Mouse (Mus musculus): ENCODE measurements at regions not wholly inside any gene's neighbourhood (a gene's known extent, or its start where the extent isn't known, plus 50 kb on each side); places are given as distances from the start of the nearest gene placed in this dataset.

- DNase-seq (ENCODE audit: extremely low spot score, low read depth, low spot score) = no peak
Measured at GRCm38 (mm10) chr16:7895786-7896185, 529.1 kb downstream of the Tmem114 start.

GRCm38 (mm10) chr16:7892799-7893198 lies 532.1 kb downstream of the Tmem114 start:
- no peak for DNase-seq (ENCODE audit: extremely low spot score, low read depth, low spot score)

- no peak for DNase-seq (ENCODE audit: extremely low spot score, low read depth, low spot score)
Measured at GRCm38 (mm10) chr16:7863406-7863805, 561.5 kb downstream of the Tmem114 start.

- no peak for DNase-seq (ENCODE audit: extremely low spot score, low read depth, low spot score)
Measured at GRCm38 (mm10) chr16:7839139-7839538, 585.8 kb downstream of the Tmem114 start.

GRCm38 (mm10) chr16:7831142-7831541 lies 593.8 kb downstream of the Tmem114 start:
- no peak for DNase-seq (ENCODE audit: extremely low spot score, low read depth, low spot score)

GRCm38 (mm10) chr16:7829939-7830650 lies 594.8 kb downstream of the Tmem114 start:
- DNase-seq (ENCODE audit: extremely low spot score, low read depth, low spot score) = no peak

- DNase-seq (ENCODE audit: extremely low spot score, low read depth, low spot score) = no peak
Measured at GRCm38 (mm10) chr16:7801161-7801560, 623.8 kb downstream of the Tmem114 start.

- no peak for DNase-seq (ENCODE audit: extremely low spot score, low read depth, low spot score)
Measured at GRCm38 (mm10) chr16:7797176-7797786, 627.7 kb downstream of the Tmem114 start.

- DNase-seq (ENCODE audit: extremely low spot score, low read depth, low spot score) = no peak
Measured at GRCm38 (mm10) chr16:7795561-7795960, 629.4 kb downstream of the Tmem114 start.

GRCm38 (mm10) chr16:7792521-7792920 lies 632.4 kb downstream of the Tmem114 start:
- DNase-seq (ENCODE audit: extremely low spot score, low read depth, low spot score) = no peak

- DNase-seq (ENCODE audit: extremely low spot score, low read depth, low spot score) = no peak
Measured at GRCm38 (mm10) chr16:7790260-7790659, 634.7 kb downstream of the Tmem114 start.

- DNase-seq (ENCODE audit: extremely low spot score, low read depth, low spot score) = no peak
Measured at GRCm38 (mm10) chr16:7788209-7788608, 636.7 kb downstream of the Tmem114 start.

- no peak for DNase-seq (ENCODE audit: extremely low spot score, low read depth, low spot score)
Measured at GRCm38 (mm10) chr16:7781506-7781905, 643.4 kb downstream of the Tmem114 start.

- DNase-seq (ENCODE audit: extremely low spot score, low read depth, low spot score) = no peak
Measured at GRCm38 (mm10) chr16:7775635-7776034, 649.3 kb downstream of the Tmem114 start.

GRCm38 (mm10) chr16:7768433-7768832 lies 656.5 kb downstream of the Tmem114 start:
- DNase-seq (ENCODE audit: extremely low spot score, low read depth, low spot score) = no peak

- no peak for DNase-seq (ENCODE audit: extremely low spot score, low read depth, low spot score)
Measured at GRCm38 (mm10) chr16:7767691-7768090, 657.2 kb downstream of the Tmem114 start.

GRCm38 (mm10) chr16:7764383-7764782 lies 660.6 kb downstream of the Tmem114 start:
- no peak for DNase-seq (ENCODE audit: extremely low spot score, low read depth, low spot score)

GRCm38 (mm10) chr16:7728186-7728585 lies 696.8 kb downstream of the Tmem114 start:
- no peak for DNase-seq (ENCODE audit: extremely low spot score, low read depth, low spot score)

- DNase-seq (ENCODE audit: extremely low spot score, low read depth, low spot score) = peak; percentile 5
Measured at GRCm38 (mm10) chr16:7725225-7725624, 699.7 kb downstream of the Tmem114 start.

- no peak for DNase-seq (ENCODE audit: extremely low spot score, low read depth, low spot score)
Measured at GRCm38 (mm10) chr16:7701471-7701870, 723.5 kb downstream of the Tmem114 start.

- no peak for DNase-seq (ENCODE audit: extremely low spot score, low read depth, low spot score)
Measured at GRCm38 (mm10) chr16:7685484-7685883, 739.5 kb downstream of the Tmem114 start.

- DNase-seq (ENCODE audit: extremely low spot score, low read depth, low spot score) = no peak
Measured at GRCm38 (mm10) chr16:7666096-7666495, 758.8 kb downstream of the Tmem114 start.

- no peak for DNase-seq (ENCODE audit: extremely low spot score, low read depth, low spot score)
Measured at GRCm38 (mm10) chr16:7658133-7658532, 766.8 kb downstream of the Tmem114 start.
